Mouse (Mus musculus): Measurements from ENCODE around the gene Kcnab2.
A peak's percentile ranks its signal among the peaks of the same experiment; 100 is the strongest.

The Kcnab2 gene

GRCm38 (mm10) chr4:152477466-152478223, at the start of gene Kcnab2:
Kcnab2 (minus strand) TSS chr4:152477871.
- peak; percentile 100 for DNase-seq

GRCm38 (mm10) chr4:152520083-152520482, 42.4 kb upstream of the Kcnab2 start:
- peak; percentile 63 for DNase-seq

GRCm38 (mm10) chr4:152519106-152519505, 41.4 kb upstream of the Kcnab2 start:
- no peak for DNase-seq

- no peak for DNase-seq
Observed at GRCm38 (mm10) chr4:152514884-152515283, 37.2 kb upstream of the Kcnab2 start.

- DNase-seq, result no peak
Observed at GRCm38 (mm10) chr4:152512221-152512925, 34.7 kb upstream of the Kcnab2 start.

- DNase-seq, result no peak
Observed at GRCm38 (mm10) chr4:152494360-152494879, 16.7 kb upstream of the Kcnab2 start.

- DNase-seq, result peak; percentile 84
Observed at GRCm38 (mm10) chr4:152491250-152491899, 13.7 kb upstream of the Kcnab2 start.

- DNase-seq, result no peak
Observed at GRCm38 (mm10) chr4:152490311-152490710, 12.6 kb upstream of the Kcnab2 start.

- DNase-seq, result no peak
Observed at GRCm38 (mm10) chr4:152488046-152488445, 10.4 kb upstream of the Kcnab2 start.

GRCm38 (mm10) chr4:152480426-152480825, 2.8 kb upstream of the Kcnab2 start:
- no peak for DNase-seq

GRCm38 (mm10) chr4:152478224-152478567, 525 bp upstream of the Kcnab2 start:
- no peak for DNase-seq

- no peak for DNase-seq
Observed at GRCm38 (mm10) chr4:152477106-152477465, 585 bp downstream of the Kcnab2 start.

- no peak for DNase-seq
Observed at GRCm38 (mm10) chr4:152476427-152477023, 1.1 kb downstream of the Kcnab2 start, which contains the start of gene Nphp4. Nphp4 (plus strand) TSS chr4:152476706.

GRCm38 (mm10) chr4:152475941-152476340, 1.7 kb downstream of the Kcnab2 start:
- no peak for DNase-seq

GRCm38 (mm10) chr4:152467951-152468350, 9.7 kb downstream of the Kcnab2 start:
- no peak for DNase-seq

- no peak for DNase-seq
Observed at GRCm38 (mm10) chr4:152466601-152467000, 11.1 kb downstream of the Kcnab2 start.

GRCm38 (mm10) chr4:152465116-152465515, 12.6 kb downstream of the Kcnab2 start:
- DNase-seq, result no peak

GRCm38 (mm10) chr4:152463147-152463546, 14.5 kb downstream of the Kcnab2 start:
- no peak for DNase-seq

- DNase-seq, result no peak
Observed at GRCm38 (mm10) chr4:152462516-152462915, 15.2 kb downstream of the Kcnab2 start.

GRCm38 (mm10) chr4:152457673-152458072, 20.0 kb downstream of the Kcnab2 start:
- DNase-seq, result no peak

GRCm38 (mm10) chr4:152456609-152457008, 21.1 kb downstream of the Kcnab2 start:
- no peak for DNase-seq

GRCm38 (mm10) chr4:152454153-152454552, 23.5 kb downstream of the Kcnab2 start:
- DNase-seq, result no peak

- no peak for DNase-seq
Observed at GRCm38 (mm10) chr4:152453079-152453478, 24.6 kb downstream of the Kcnab2 start.

Measured in lung, postnatal 36 days (tissue).